Mouse (Mus musculus): ENCODE measurements around the gene Evi5l.

GRCm38 (mm10) chr8:4259805-4260170, 93.4 kb downstream of the Evi5l start:
- no peak for TF ChIP-seq ZC3H11A (IDR thresholded peaks at IDR 0.05; ENCODE audit: borderline replicate concordance, low read depth, low read length)
- TF ChIP-seq MAFK (IDR thresholded peaks at IDR 0.05; ENCODE audit: insufficient read depth, low read depth, low read length), result no peak
- no peak for TF ChIP-seq HCFC1 (IDR thresholded peaks at IDR 0.05; ENCODE audit: borderline replicate concordance, insufficient read depth, low read length)
- no peak for TF ChIP-seq ZNF384 (IDR thresholded peaks at IDR 0.05; ENCODE audit: low read depth, low read length)
- TF ChIP-seq CHD2 (IDR thresholded peaks at IDR 0.05; ENCODE audit: low read depth, low read length), result no peak

Data from ES-E14 (cell line).